Mouse (Mus musculus) yolk sac, embryonic 10.5 days (tissue): ENCODE data around the gene Apoc4.

Experiments
- DNase-seq: peaks from one replicate; pipeline ENCODE4 v3.0.0-alpha.2; 2017; ENCODE audit warnings: low spot score

Gene Apoc4

DNA sequence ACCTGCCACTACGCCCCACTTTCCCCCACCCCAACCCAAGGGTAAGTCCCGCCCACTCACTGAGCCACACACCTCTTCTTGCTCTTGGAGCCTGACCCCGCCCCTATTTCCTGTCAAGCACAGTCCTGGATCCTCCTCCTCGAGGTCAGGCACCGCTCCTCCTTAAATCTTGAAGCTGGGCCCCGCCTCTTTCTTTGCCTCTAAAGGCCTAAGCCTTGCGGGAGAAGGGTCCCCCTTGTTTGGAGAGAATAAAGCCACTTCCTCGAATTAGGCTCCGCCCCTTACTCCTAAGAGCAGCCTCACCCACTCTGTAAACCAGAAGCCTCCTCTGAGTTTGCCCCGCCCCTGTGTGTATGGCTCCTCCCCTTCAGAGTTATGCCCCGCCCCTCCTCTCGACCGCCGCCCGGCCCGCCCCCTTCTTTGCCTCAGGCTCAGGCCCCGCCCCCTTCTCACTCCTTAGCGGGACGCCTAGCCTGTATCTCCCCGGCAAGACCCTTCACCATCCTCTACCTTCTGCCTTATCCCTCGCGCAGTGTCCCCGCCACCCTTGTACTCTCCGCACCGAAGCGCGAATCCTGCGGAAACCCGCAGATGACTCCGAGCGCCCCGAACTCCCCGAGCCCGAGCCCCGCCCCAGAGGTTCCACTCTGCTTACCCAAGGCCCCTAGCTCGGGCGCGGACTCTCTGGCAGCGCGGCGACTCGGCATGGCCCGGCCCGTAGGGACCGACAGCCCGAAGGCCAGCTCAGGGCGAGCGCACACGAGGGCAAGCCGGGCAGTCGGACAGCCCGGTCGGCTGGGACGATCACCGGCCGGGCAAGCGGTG, 52.5 kb downstream of the Apoc4 start:
- DNase-seq = peak; percentile 99

DNA sequence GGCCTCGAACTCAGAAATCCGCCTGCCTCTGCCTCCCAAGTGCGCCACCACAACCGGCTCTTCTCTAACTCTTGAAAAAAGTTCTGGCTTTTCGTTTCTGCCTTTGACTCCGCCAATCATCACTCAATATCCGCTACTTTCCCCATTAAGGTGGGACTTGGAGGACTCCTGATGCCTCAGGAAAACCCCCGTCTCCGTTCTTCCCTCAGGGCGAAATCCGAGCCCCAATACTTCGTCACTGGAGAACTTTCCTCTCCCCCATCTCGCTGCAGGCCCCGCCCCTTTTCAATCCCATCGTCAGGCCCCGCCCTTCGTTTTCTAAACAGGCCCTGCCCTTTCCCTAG, 53.1 kb downstream of the Apoc4 start:
- no peak for DNase-seq
